Mouse (Mus musculus) CH12.LX (cell line): ENCODE data around the gene Ippk. TPM values are rescaled to one million over a fixed set of nuclear protein-coding genes. Genes with fewer than 3 reads are reported as not detected.
A peak's percentile ranks its signal among the peaks of the same experiment; 100 is the strongest.

Experiments used
- DNase-seq: peaks from one replicate; pipeline ENCODE4 v3.0.0-alpha.2; 2013; ENCODE audit errors: extremely low read depth
- H3K27ac ChIP-seq: 2 replicates; pipeline ENCODE4 v1.5.1; 2012; ENCODE audit warnings: low read depth, mild to moderate bottlenecking, control low read depth, moderate library complexity; ENCODE audit not compliant: insufficient read depth
- H3K27me3 ChIP-seq: replicated peaks from 2 replicates; pipeline ENCODE3; 2012; ENCODE audit warnings: inconsistent platforms
- H3K36me3 ChIP-seq, 2 experiments: replicated peaks in 1 of 2; 2 replicates each; pipeline versions ENCODE3 to v1.6.1; 2012; ENCODE audit warnings: inconsistent platforms in 1 of 2, low read length in 1 of 2, mild to moderate bottlenecking in 1 of 2, mixed read lengths in 1 of 2, moderate library complexity in 1 of 2; ENCODE audit not compliant: control insufficient read depth in 1 of 2, insufficient read depth in 1 of 2
- H3K4me1 ChIP-seq, 2 experiments: 2 replicates each; pipeline ENCODE4 v1.6.1; 2012; ENCODE audit warnings: inconsistent platforms in 1 of 2, moderate library complexity in 1 of 2; ENCODE audit not compliant: insufficient read depth in 2 of 2, control insufficient read depth in 1 of 2
- H3K4me2 ChIP-seq: 2 replicates; pipeline ENCODE4 v1.6.1; 2012; ENCODE audit warnings: low read depth, mild to moderate bottlenecking, control low read depth; ENCODE audit not compliant: poor library complexity, insufficient read depth, severe bottlenecking
- H3K4me3 ChIP-seq, 3 experiments: fragments of 150-350 bp in 1 of 3; sonication (generic) in 1 of 3; replicated peaks in 1 of 3; 2 replicates each; pipeline versions ENCODE3 to v1.5.1; 2011 to 2012; ENCODE audit warnings: low read depth in 2 of 3, low read length in 2 of 3, mild to moderate bottlenecking in 2 of 3, moderate library complexity in 2 of 3, control low read depth in 1 of 3, improper control_type of control experiment in 1 of 3, inconsistent platforms in 1 of 3, mixed read lengths in 1 of 3; ENCODE audit not compliant: poor library complexity in 1 of 3
- H3K79me2 ChIP-seq: replicated peaks from 2 replicates; pipeline ENCODE4 v1.6.1; 2012; ENCODE audit warnings: mild to moderate bottlenecking, moderate library complexity; ENCODE audit not compliant: control insufficient read depth, poor library complexity, insufficient read depth, severe bottlenecking; ENCODE audit errors: extremely low read depth
- H3K9ac ChIP-seq: 2 replicates; pipeline ENCODE4 v1.6.1; 2012; ENCODE audit warnings: low read depth, mild to moderate bottlenecking, control low read depth, moderate library complexity; ENCODE audit not compliant: insufficient read depth
- H3K9me3 ChIP-seq: replicated peaks from 2 replicates; pipeline ENCODE3; 2012; ENCODE audit warnings: low read length, inconsistent platforms, mixed read lengths
- BHLHE40 ChIP-seq: IDR thresholded peaks from 2 replicates; pipeline ENCODE4 v1.6.1; 2011; ENCODE audit warnings: mild to moderate bottlenecking, low read depth, low read length, improper control_type of control experiment
- CTCF ChIP-seq, 2 experiments: IDR thresholded peaks in 1 of 2; conservative IDR thresholded peaks in 1 of 2; 2 replicates each; pipeline ENCODE4 v1.5.1; 2011 to 2012; ENCODE audit warnings: low read depth in 2 of 2, low read length in 2 of 2, improper control_type of control experiment in 1 of 2, inconsistent platforms in 1 of 2, mild to moderate bottlenecking in 1 of 2, moderate library complexity in 1 of 2
- ELF1 ChIP-seq: IDR thresholded peaks from 2 replicates; pipeline ENCODE4 v1.6.1; 2014; ENCODE audit warnings: low read depth, mild to moderate bottlenecking, inconsistent platforms, low read length, improper control_type of control experiment
- GABPA ChIP-seq: IDR thresholded peaks from 2 replicates; pipeline ENCODE4 v1.6.1; 2012; ENCODE audit warnings: low read depth, low read length, improper control_type of control experiment, inconsistent platforms; ENCODE audit not compliant: insufficient replicate concordance
- MAFK ChIP-seq: IDR thresholded peaks from 2 replicates; pipeline ENCODE4 v1.6.1; 2011; ENCODE audit warnings: low read length, improper control_type of control experiment; ENCODE audit not compliant: insufficient replicate concordance
- MXI1 ChIP-seq: IDR thresholded peaks from 2 replicates; pipeline ENCODE4 v1.6.1; 2011; ENCODE audit warnings: mild to moderate bottlenecking, low read depth, low read length, improper control_type of control experiment
- MYC ChIP-seq: IDR thresholded peaks from 2 replicates; pipeline ENCODE4 v1.6.1; 2011; ENCODE audit warnings: low read depth, mild to moderate bottlenecking, improper control_type of control experiment, low read length
- NRF1 ChIP-seq: IDR thresholded peaks from 2 replicates; pipeline ENCODE4 v1.6.1; 2014; ENCODE audit warnings: low read depth, mild to moderate bottlenecking, inconsistent platforms, low read length, improper control_type of control experiment, moderate library complexity
- RCOR1 ChIP-seq: conservative IDR thresholded peaks from 2 replicates; pipeline ENCODE4 v1.6.1; 2012; ENCODE audit warnings: low read depth, mild to moderate bottlenecking, inconsistent platforms, low read length, improper control_type of control experiment
- SMC3 ChIP-seq: IDR thresholded peaks from 2 replicates; pipeline ENCODE4 v1.6.1; 2011; ENCODE audit warnings: low read depth, low read length, improper control_type of control experiment
- TBP ChIP-seq: conservative IDR thresholded peaks from 2 replicates; pipeline ENCODE4 v1.6.1; 2011; ENCODE audit warnings: low read depth, low read length, improper control_type of control experiment
- UBTF ChIP-seq: IDR thresholded peaks from 2 replicates; pipeline ENCODE4 v1.6.1; 2012; ENCODE audit warnings: low read depth, mild to moderate bottlenecking, inconsistent platforms, low read length, improper control_type of control experiment, moderate library complexity
- USF1 ChIP-seq: IDR thresholded peaks from 2 replicates; pipeline ENCODE4 v1.6.1; 2014; ENCODE audit warnings: low read depth, mild to moderate bottlenecking, inconsistent platforms, low read length, improper control_type of control experiment
- USF2 ChIP-seq: conservative IDR thresholded peaks from 2 replicates; pipeline ENCODE4 v1.6.1; 2011; ENCODE audit warnings: low read depth, low read length, improper control_type of control experiment
- ZMIZ1 ChIP-seq: IDR thresholded peaks from 2 replicates; pipeline ENCODE4 v1.6.1; 2012; ENCODE audit warnings: low read depth, mild to moderate bottlenecking, inconsistent platforms, low read length, improper control_type of control experiment
- ZNF384 ChIP-seq: IDR thresholded peaks from 2 replicates; pipeline ENCODE4 v1.6.1; 2012; ENCODE audit warnings: low read depth, low read length, improper control_type of control experiment, inconsistent platforms
- dilution Hi-C: fragments of 300-500 bp; cut with MboI; formaldehyde crosslinking; loops from 2 replicates; pipeline ENCODE4 v1.14.3; 2020; ENCODE audit warnings: low sequenced_read_pairs; ENCODE audit not compliant: extremely low pct_unique_long_range_greater_than_20kb, extremely low pct_ligation_motif_present
- in situ Hi-C: fragments of 300-500 bp; cut with MboI; formaldehyde crosslinking; loops from 3 replicates; pipeline ENCODE4 v1.14.3; 2019; ENCODE audit warnings: low sequenced_read_pairs, low pct_ligation_motif_present, low pct_unique_long_range_greater_than_20kb, mixed read lengths
- polyA plus RNA-seq: library from polyadenylated mRNA; unstranded; fragments of >175 nt; gene quantifications from 2 replicates; pipeline ENCODE4 v1.2.1, GENCODE M21; 2012; ENCODE audit warnings: low read depth; ENCODE audit not compliant: insufficient read length
- total RNA-seq, 2 experiments: library from RNA; depleted of rRNA; stranded (reverse); fragments of 300-350 nt in 1 of 2; fragments of >200 nt in 1 of 2; gene quantifications; 2 replicates each; pipeline ENCODE4 v1.2.3; 2012 to 2014

Gene Ippk
- total and polyA plus RNA-seq, 3 experiments: 8.7 to 21.5 (median 10.3) TPM

GRCm38 (mm10) chr13:49394886-49395447 is 26.1 kb upstream of the Ippk start:
- H3K4me2 ChIP-seq: no peak overlapping the region
- no peak overlapping the region for H3K9ac ChIP-seq
- in situ Hi-C loops: no loop called here
- H3K27me3 ChIP-seq: no peaks in the 10 kb centered on the region
- H3K79me2 ChIP-seq: no peaks in the 10 kb centered on the region
- H3K9me3 ChIP-seq: peaks cover 3% of the 10 kb centered on the region
- dilution Hi-C loops: no loop called here
- H3K36me3 ChIP-seq: peaks cover 0 to 3% of the 10 kb centered on the region in 2 experiments
- peaks cover 5% of the 10 kb centered on the region in 2 experiments; a peak in 3 of 4 replicates for H3K4me1 ChIP-seq
- no peak overlapping the region for H3K27ac ChIP-seq
- TF ChIP-seq BHLHE40: peak; percentile 46; the same call in 1 of the 2 replicates
- no peak for TF ChIP-seq ZMIZ1
- no peak for TF ChIP-seq MAFK
- TF ChIP-seq, all 38 proteins: peak for 1
- H3K4me3 ChIP-seq: no peak overlapping the region
- peak; percentile 29 for DNase-seq

GRCm38 (mm10) chr13:49396798-49397197 is 24.3 kb upstream of the Ippk start:
- no peak overlapping the region for H3K4me2 ChIP-seq
- H3K9me3 ChIP-seq: no peaks in the 10 kb centered on the region
- H3K79me2 ChIP-seq: no peaks in the 10 kb centered on the region
- no peak overlapping the region for H3K4me3 ChIP-seq
- H3K27ac ChIP-seq: no peak overlapping the region
- H3K4me1 ChIP-seq: peaks cover 5% of the 10 kb centered on the region in 2 experiments; a peak in 3 of 4 replicates
- dilution Hi-C loops (no loop called here), in situ Hi-C loops (no loop called here)
- no peak for DNase-seq
- H3K27me3 ChIP-seq: no peaks in the 10 kb centered on the region
- TF ChIP-seq ELF1 (no peak), MXI1 (no peak), BHLHE40 (no peak), NRF1 (no peak), CTCF (conservative IDR thresholded peaks at IDR 0.05 in 1 of 2, IDR thresholded peaks at IDR 0.05 in 1 of 2; ENCODE audit: low read depth in 2 of 2, low read length in 2 of 2) (no peak), TBP (no peak), SMC3 (no peak), GABPA (no peak), RCOR1 (no peak), USF1 (no peak), UBTF (no peak), ZNF384 (no peak)
- no peaks in the 10 kb centered on the region for H3K36me3 ChIP-seq
- no peak overlapping the region for H3K9ac ChIP-seq

- H3K4me1 ChIP-seq: peaks cover 5 to 12% of the 10 kb centered on the region in 2 experiments; a peak in 3 of 4 replicates
- H3K27ac ChIP-seq: no peak overlapping the region
- H3K9me3 ChIP-seq: no peaks in the 10 kb centered on the region
- TF ChIP-seq TBP (no peak), USF2 (no peak), ELF1 (no peak), MYC (no peak), UBTF (no peak), MAFK (no peak), RCOR1 (no peak)
- TF ChIP-seq, all 38 proteins: peak for 0
- DNase-seq: no peak
- no peak overlapping the region for H3K9ac ChIP-seq
- no peak overlapping the region for H3K4me2 ChIP-seq
- H3K36me3 ChIP-seq: no peaks in the 10 kb centered on the region
- in situ Hi-C loops (no loop called here), dilution Hi-C loops (no loop called here)
- no peaks in the 10 kb centered on the region for H3K27me3 ChIP-seq
- no peaks in the 10 kb centered on the region for H3K79me2 ChIP-seq
- H3K4me3 ChIP-seq: no peak overlapping the region
Measured at GRCm38 (mm10) chr13:49398191-49398590, 22.9 kb upstream of the Ippk start.
